Mouse (Mus musculus): ENCODE data around the gene Sumo3.

DNA sequence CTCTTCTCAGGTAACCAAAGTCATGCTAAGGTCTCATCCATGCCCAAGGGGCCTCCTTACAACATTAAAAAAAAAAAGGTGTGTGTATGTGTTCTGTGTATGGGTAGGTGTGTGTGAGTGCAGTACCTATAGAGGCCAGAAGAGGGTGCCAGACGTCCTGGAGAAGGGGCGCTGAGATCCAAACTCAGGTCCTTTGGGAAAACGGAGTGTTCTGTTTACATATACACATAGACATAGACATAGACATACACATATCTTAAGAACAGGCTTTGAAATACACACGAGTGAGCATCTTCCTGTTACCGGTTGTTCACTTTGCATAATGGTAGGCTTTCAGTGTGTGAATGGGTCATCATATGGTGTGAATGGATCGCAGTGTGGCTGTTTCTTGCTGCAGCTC is 1.8 kb upstream of the Sumo3 start:
- TF ChIP-seq CTCF (IDR thresholded peaks at IDR 0.05; ENCODE audit: extremely low read depth, insufficient read depth, insufficient read length, insufficient replicate concordance) (no peak), POLR2A (IDR thresholded peaks at IDR 0.05; ENCODE audit: low read depth, low read length) (no peak)

All from spleen, adult 2 months (tissue).